Mouse (Mus musculus) bone marrow, adult 2 months (tissue): ENCODE results near the gene 4930455H04Rik.

ENCODE experiments used
- CTCF ChIP-seq: fragments of 200-500 bp; IDR thresholded peaks from 2 replicates; pipeline ENCODE4 v1.5.1; 2011; ENCODE audit warnings: low read length, control low read depth; ENCODE audit not compliant: control insufficient read depth, insufficient read depth
- POLR2A ChIP-seq: fragments of 200-500 bp; IDR thresholded peaks from 2 replicates; pipeline ENCODE4 v1.6.1; 2011; ENCODE audit warnings: low read depth, mild to moderate bottlenecking, control low read depth, low read length, borderline replicate concordance; ENCODE audit not compliant: control insufficient read depth

- TF ChIP-seq CTCF (no peak), POLR2A (no peak)
These were observed 17.4 kb upstream of the 4930455H04Rik start for GRCm38 (mm10) chr3:116950665-116951115.
